ENCODE assay signal across 8 mouse cellular contexts in the genomic region with DNA sequence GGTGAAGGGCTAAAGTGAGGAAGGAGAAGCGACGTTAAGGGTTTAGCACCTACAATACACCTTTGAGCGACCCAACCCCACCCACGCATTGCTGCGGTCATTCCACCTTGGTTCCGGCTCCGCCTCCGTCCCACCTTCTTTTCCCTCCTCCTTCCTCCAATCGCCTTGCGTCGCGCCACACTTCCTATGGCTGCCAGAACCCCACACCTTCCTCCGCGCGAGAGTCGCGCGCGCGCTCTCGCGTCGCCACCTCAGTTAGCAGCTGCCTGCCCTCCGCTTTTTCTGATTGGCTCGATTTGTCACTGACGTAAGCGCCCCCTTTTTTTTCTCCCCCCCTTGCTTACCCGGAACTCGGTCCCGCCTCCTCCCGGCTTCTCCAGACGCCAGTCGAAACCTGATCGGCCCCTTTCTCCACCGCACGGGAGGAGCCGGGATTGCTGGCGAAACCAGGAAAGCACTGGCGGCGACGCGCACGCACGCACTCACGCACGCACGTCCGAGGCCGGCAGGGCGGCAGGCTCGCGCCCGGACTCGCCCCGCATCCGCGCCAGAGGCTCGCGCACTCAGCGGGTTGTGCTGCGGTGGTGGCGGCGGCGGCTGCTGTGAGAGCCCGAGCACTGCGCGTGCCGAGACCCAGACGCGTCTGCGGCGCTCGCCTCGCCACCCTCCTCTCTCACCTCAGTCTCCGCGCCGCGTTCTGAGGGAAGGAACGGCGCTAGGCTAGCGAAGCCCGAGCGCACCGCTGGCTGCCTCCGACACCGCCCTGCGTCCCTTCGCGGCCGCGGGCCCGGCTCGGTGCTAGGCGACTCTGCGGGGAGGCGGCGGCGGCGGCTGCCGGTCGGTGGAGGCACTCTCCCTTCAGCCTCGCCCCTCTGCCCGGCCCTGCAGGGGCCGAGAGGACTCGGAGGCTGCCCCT. TPM values are rescaled to one million over a fixed set of nuclear protein-coding genes. Genes with fewer than 3 reads are reported as not detected.
DNase-seq lines count a peak whose midpoint lies in the region; ATAC-seq and TF ChIP-seq lines count a peak whose summit lies in the region.

Rab6a (plus strand) TSS at position 197 of the 916 bp plus-strand sequence.

- H3K4me3 ChIP-seq in bone marrow macrophage, adult 2 months (ENCODE audit: insufficient read depth, low read length): peak within 1 kb of the TSS; percentile 91
- peak within 1 kb of the TSS; percentile 95 for H3K4me3 ChIP-seq in embryonic fibroblast, embryonic 13.5 days (ENCODE audit: insufficient read depth, low read length)
- H3K4me3 ChIP-seq in kidney, embryonic 14.5 days (ENCODE audit: low read length): peak within 1 kb of the TSS; percentile 54
- H3K4me3 ChIP-seq in limb, embryonic 15.5 days: peak within 1 kb of the TSS; percentile 99

- peak; percentile 100 for DNase-seq in A20 (ENCODE audit: low read depth, low spot score)
- peak; percentile 98 for DNase-seq in heart, adult 9 months (ENCODE audit: low spot score in 2 of 2)
- peak; percentile 88 to 90 for DNase-seq in monocyte, adult 2 months (ENCODE audit: low read depth in 1 of 2, low spot score in 2 of 2)
- DNase-seq in spleen, postnatal 36 days (ENCODE audit: low spot score in 2 of 2): peak; percentile 95 to 97

- H3K9me3 ChIP-seq in kidney, embryonic 14.5 days (ENCODE audit: control insufficient read depth, low read length): no peaks in the 10 kb centered on the region
- no peaks in the 10 kb centered on the region for H3K9me3 ChIP-seq in limb, embryonic 15.5 days

- WGBS in kidney, embryonic 14.5 days: under 1% methylated on average over 95 of the region's 105 CpGs
- under 1% methylated on average over 105 of the region's 105 CpGs for WGBS in limb, embryonic 15.5 days

- H3K4me2 ChIP-seq in kidney, embryonic 14.5 days (replicated peaks; ENCODE audit: low read depth, low read length): peak within 1 kb of the TSS; percentile 56
- peak within 1 kb of the TSS; percentile 67 for H3K4me2 ChIP-seq in limb, embryonic 15.5 days

- H3K4me1 ChIP-seq in bone marrow macrophage, adult 2 months (ENCODE audit: control insufficient read depth, insufficient read depth, low read length): peaks cover 13% of the 10 kb centered on the region
- peaks cover 4% of the 10 kb centered on the region; the same call in 1 of the 2 replicates for H3K4me1 ChIP-seq in embryonic fibroblast, embryonic 13.5 days (ENCODE audit: control insufficient read depth, insufficient read depth, low read length)
- H3K4me1 ChIP-seq in kidney, embryonic 14.5 days (ENCODE audit: control insufficient read depth, insufficient read depth, low read length): peaks cover 6% of the 10 kb centered on the region
- 0 out of 2 replicates have a peak, but pooled peaks cover 4% of the 10 kb centered on the region for H3K4me1 ChIP-seq in limb, embryonic 15.5 days

- ATAC-seq in kidney, embryonic 14.5 days (ENCODE audit: low FRiP score, low TSS enrichment): peak; percentile 97
- peak; percentile 98 for ATAC-seq in limb, embryonic 15.5 days (ENCODE audit: insufficient number of reproducible peaks, low FRiP score, low TSS enrichment, low read depth)

- no peaks in the 10 kb centered on the region for H3K27me3 ChIP-seq in kidney, embryonic 14.5 days (ENCODE audit: control insufficient read depth, insufficient read depth, low read length)
- no peaks in the 10 kb centered on the region for H3K27me3 ChIP-seq in limb, embryonic 15.5 days

- H3K36me3 ChIP-seq in kidney, embryonic 14.5 days (ENCODE audit: control insufficient read depth, insufficient read depth, low read length): no peaks in the 10 kb centered on the region
- H3K36me3 ChIP-seq in limb, embryonic 15.5 days: no peaks in the 10 kb centered on the region

- H3K9ac ChIP-seq in kidney, embryonic 14.5 days (ENCODE audit: low read depth, low read length): peak within 1 kb of the TSS; percentile 98
- H3K9ac ChIP-seq in limb, embryonic 15.5 days: peak within 1 kb of the TSS; percentile 100

- peak within 1 kb of the TSS; percentile 75 for H3K27ac ChIP-seq in bone marrow macrophage, adult 2 months (ENCODE audit: insufficient read depth, low read depth, low read length)
- H3K27ac ChIP-seq in embryonic fibroblast, embryonic 13.5 days (ENCODE audit: insufficient read depth, low read length): peak within 1 kb of the TSS; percentile 94
- H3K27ac ChIP-seq in kidney, embryonic 14.5 days (ENCODE audit: low read depth, low read length): peak within 1 kb of the TSS; percentile 90
- H3K27ac ChIP-seq in limb, embryonic 15.5 days: peak within 1 kb of the TSS; percentile 100

- no peak for TF ChIP-seq POLR2A in bone marrow macrophage, adult 2 months (IDR thresholded peaks at IDR 0.05; ENCODE audit: borderline replicate concordance, low read depth, low read length)
- TF ChIP-seq POLR2A in embryonic fibroblast, embryonic 13.5 days (IDR thresholded peaks at IDR 0.05; ENCODE audit: low read depth, low read length): peak; percentile 95

- no peak for TF ChIP-seq CTCF in bone marrow macrophage, adult 2 months (IDR thresholded peaks at IDR 0.05; ENCODE audit: low read depth, low read length)
- TF ChIP-seq CTCF in embryonic fibroblast, embryonic 13.5 days (IDR thresholded peaks at IDR 0.05; ENCODE audit: borderline replicate concordance, insufficient read depth, low read length): no peak

RNA-seq across cellular contexts. Expression of gene Rab6a, which starts in this region (rescaled TPM):
- 71.7 and 74.1 TPM in 2 replicates for polyA plus RNA-seq in bone marrow macrophage, adult 2 months (2012; ENCODE audit: insufficient read depth, insufficient read length, missing spikeins)
- 149 and 163 TPM in 2 replicates for polyA plus RNA-seq in embryonic fibroblast, embryonic 13.5 days (2011; ENCODE audit: insufficient read length, low read depth, missing spikeins)
- 100 and 120 TPM in 2 replicates for polyA plus RNA-seq in kidney, embryonic 14.5 days (2014; fragmentation: Nextera tagmentation; extraction: Ambion mirVana)
- 95.4 and 106 TPM in 2 replicates for polyA plus RNA-seq in limb, embryonic 15.5 days (2015; fragmentation: Nextera tagmentation; extraction: Ambion mirVana)

Comparison
In these comparisons a context has a peak if more than half of its experiments do, and no peak if none do; other contexts are left out.
1. Peak in every context shown above with its lines: DNase-seq, ATAC-seq, H3K4me3 ChIP-seq and H3K27ac ChIP-seq.